Mouse (Mus musculus): ENCODE results near the gene Zfp182. TPM values are rescaled to one million over a fixed set of nuclear protein-coding genes. Genes with fewer than 3 reads are reported as not detected.

Gene Zfp182
- 7.3 and 9.9 TPM in 2 replicates for polyA plus RNA-seq (2014; fragmentation: Nextera tagmentation; extraction: Ambion mirVana)

DNA sequence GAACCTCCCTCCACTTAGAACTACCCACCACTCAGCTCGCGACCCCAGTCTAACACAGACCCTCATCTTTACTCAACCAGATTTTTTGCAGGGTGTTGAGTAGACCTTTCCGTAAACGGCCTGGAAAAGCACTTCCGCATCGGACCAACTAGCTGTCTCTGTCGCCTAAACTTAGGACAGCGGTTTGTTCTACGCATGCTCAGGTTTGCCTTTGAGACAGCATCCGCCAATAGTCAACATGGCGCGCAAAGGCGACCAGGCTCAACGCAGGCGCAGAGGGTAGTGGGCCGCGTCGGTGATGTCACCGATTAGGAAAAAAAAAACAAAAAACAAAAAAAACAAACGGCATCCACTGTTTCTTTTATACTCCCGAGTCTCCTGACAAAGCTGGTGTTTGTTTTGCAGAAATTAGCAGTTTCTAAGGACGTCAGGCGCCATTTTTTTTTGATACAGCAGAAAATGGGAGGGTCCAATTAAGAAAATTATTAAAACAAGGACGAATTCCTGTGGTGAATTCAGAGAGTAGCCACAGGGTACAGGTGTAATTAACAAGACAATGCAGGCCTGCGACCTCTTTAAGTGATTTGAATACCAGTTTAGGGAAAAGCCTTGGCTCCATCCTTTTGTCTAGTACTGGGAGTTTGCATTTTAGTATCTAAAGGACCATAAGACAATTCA, at the start of gene Zfp182:
TSS of gene Zfp182 (minus strand) at position 451 of the 678 bp plus-strand sequence.
- H3K4me3 ChIP-seq (replicated peaks; ENCODE audit: low read depth, low read length) = peak within 1 kb of the TSS; percentile 44
- no peaks in the 10 kb centered on the region for H3K36me3 ChIP-seq (ENCODE audit: control insufficient read depth, insufficient read depth, low read length)
- no peaks in the 10 kb centered on the region for H3K4me1 ChIP-seq (ENCODE audit: control insufficient read depth, insufficient read depth, low read length)
- DNase-seq (peak; percentile 91), ATAC-seq (ENCODE audit: low FRiP score, low TSS enrichment) (peak; percentile 94)
- WGBS = 26% methylated on average over 25 of the region's 25 CpGs
- H3K4me2 ChIP-seq (ENCODE audit: low read length) = peak within 1 kb of the TSS; percentile 57
- no peaks in the 10 kb centered on the region for H3K27me3 ChIP-seq (ENCODE audit: control insufficient read depth, insufficient read depth, low read length)
- no peaks in the 10 kb centered on the region for H3K9me3 ChIP-seq (ENCODE audit: control insufficient read depth, low read length)
- H3K27ac ChIP-seq (replicated peaks; ENCODE audit: low read depth, low read length) = peak within 1 kb of the TSS; percentile 65
- H3K9ac ChIP-seq (replicated peaks; ENCODE audit: low read length) = peak within 1 kb of the TSS; percentile 51

DNA sequence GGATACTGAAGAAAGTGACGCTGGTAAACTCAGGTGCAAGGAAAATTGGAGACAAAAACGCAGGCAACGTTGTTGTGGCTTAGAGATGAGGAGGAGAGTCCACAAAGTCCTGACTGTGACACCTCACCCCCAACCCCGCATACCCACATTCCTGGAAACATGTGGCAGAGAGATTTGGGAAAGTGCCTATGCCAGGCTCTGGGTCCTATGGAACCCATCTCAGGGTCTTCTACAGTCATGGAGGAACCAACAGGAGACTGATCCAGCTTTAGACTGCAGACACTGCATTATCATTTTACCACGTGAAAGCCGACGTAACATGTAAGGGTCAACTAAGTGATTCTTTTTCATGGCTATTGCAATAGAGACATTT, 27.7 kb upstream of the Zfp182 start:
- DNase-seq = no peak
- Histone ChIP-seq H3K4me1 (ENCODE audit: control insufficient read depth, insufficient read depth, low read length) (no peaks in the 10 kb centered on the region), H3K27me3 (ENCODE audit: control insufficient read depth, insufficient read depth, low read length) (no peaks in the 10 kb centered on the region), H3K9me3 (ENCODE audit: control insufficient read depth, low read length) (no peaks in the 10 kb centered on the region; the same call in 1 of the 2 replicates), H3K9ac (replicated peaks; ENCODE audit: low read length) (peak overlapping the region; percentile 46), H3K36me3 (ENCODE audit: control insufficient read depth, insufficient read depth, low read length) (no peaks in the 10 kb centered on the region), H3K4me3 (replicated peaks; ENCODE audit: low read depth, low read length) (peak overlapping the region; percentile 38), H3K27ac (replicated peaks; ENCODE audit: low read depth, low read length) (peak overlapping the region; percentile 88), H3K4me2 (ENCODE audit: low read length) (peak overlapping the region; percentile 48)
- 48% methylated on average over 7 of the region's 7 CpGs for WGBS
- 0 out of 2 replicates have a peak, but pooled peaks have one; percentile 21 for ATAC-seq (ENCODE audit: low FRiP score, low TSS enrichment)

DNA sequence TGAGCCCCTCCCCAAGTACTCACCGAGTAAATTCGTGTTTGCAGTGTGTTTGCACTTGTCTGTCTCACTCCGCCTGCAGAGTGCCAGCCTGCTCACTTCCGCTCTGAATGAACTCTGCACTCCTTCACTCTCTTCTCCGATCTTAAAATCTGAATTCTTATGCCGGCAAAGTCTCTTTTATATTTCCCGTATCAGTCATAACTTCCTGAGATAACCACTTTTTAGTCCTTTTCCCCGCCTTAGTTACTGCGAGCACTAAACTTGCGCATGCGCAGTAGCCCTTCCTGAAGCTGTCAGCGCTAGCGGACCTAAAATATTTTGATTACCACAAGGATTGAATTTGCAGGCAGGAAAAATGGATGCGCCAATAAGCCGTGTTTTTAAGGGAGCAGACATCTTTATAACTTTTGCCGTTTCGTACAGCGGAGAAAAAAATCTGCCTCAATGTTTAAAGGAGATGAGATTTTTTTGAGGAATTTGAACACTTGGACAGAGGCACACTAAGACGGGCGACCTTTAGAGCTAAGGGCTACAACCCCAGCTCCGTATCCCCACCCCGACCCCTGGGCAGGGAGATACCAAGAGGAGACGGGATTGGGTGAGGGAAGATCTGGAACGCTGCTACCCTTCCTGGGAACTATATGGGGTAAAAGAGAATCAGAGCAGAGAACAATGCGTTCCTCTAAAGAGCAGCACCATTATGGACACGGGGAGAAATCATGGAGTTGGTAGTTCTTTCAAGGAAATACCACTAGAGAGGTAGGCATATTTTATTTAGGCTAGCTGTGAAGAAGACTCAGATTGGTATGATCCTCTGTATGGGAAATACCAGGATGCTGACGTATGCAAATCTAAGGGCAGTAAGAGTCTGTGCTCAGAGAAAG, 27.1 kb upstream of the Zfp182 start, which contains the start of gene Zfp300:
TSS of gene Zfp300 (minus strand) at position 545 of the 884 bp plus-strand sequence.
- H3K27ac ChIP-seq (replicated peaks; ENCODE audit: low read depth, low read length) = peak within 1 kb of the TSS; percentile 88
- peak; percentile 88 for DNase-seq
- H3K4me1 ChIP-seq (ENCODE audit: control insufficient read depth, insufficient read depth, low read length) = no peaks in the 10 kb centered on the region
- H3K27me3 ChIP-seq (ENCODE audit: control insufficient read depth, insufficient read depth, low read length) = no peaks in the 10 kb centered on the region
- WGBS = 23% methylated on average over 27 of the region's 27 CpGs
- no peaks in the 10 kb centered on the region; the same call in 1 of the 2 replicates for H3K9me3 ChIP-seq (ENCODE audit: control insufficient read depth, low read length)
- peak within 1 kb of the TSS; percentile 46 for H3K9ac ChIP-seq (replicated peaks; ENCODE audit: low read length)
- peak within 1 kb of the TSS; percentile 48 for H3K4me2 ChIP-seq (ENCODE audit: low read length)
- no peaks in the 10 kb centered on the region for H3K36me3 ChIP-seq (ENCODE audit: control insufficient read depth, insufficient read depth, low read length)
- peak within 1 kb of the TSS; percentile 38 for H3K4me3 ChIP-seq (replicated peaks; ENCODE audit: low read depth, low read length)
- peak; percentile 94 for ATAC-seq (ENCODE audit: low FRiP score, low TSS enrichment)

- 36% methylated on average over 6 of the region's 6 CpGs for WGBS
- peak overlapping the region; percentile 38 for H3K4me3 ChIP-seq (replicated peaks; ENCODE audit: low read depth, low read length)
- H3K27ac ChIP-seq (replicated peaks; ENCODE audit: low read depth, low read length) = peak overlapping the region; percentile 88; the same call in 1 of the 2 replicates
- no peaks in the 10 kb centered on the region for H3K36me3 ChIP-seq (ENCODE audit: control insufficient read depth, insufficient read depth, low read length)
- H3K9ac ChIP-seq (replicated peaks; ENCODE audit: low read length) = peak overlapping the region; percentile 46
- no peaks in the 10 kb centered on the region for H3K27me3 ChIP-seq (ENCODE audit: control insufficient read depth, insufficient read depth, low read length)
- no peak for DNase-seq
- H3K4me1 ChIP-seq (ENCODE audit: control insufficient read depth, insufficient read depth, low read length) = no peaks in the 10 kb centered on the region
- H3K4me2 ChIP-seq (ENCODE audit: low read length) = peak overlapping the region; percentile 48
- H3K9me3 ChIP-seq (ENCODE audit: control insufficient read depth, low read length) = peaks cover 5% of the 10 kb centered on the region; the same call in 1 of the 2 replicates
- peak; percentile 25; the same call in 1 of the 2 replicates for ATAC-seq (ENCODE audit: low FRiP score, low TSS enrichment)
These were observed 26.5 kb upstream of the Zfp182 start for GRCm38 (mm10) chrX:21088645-21088982.

DNA sequence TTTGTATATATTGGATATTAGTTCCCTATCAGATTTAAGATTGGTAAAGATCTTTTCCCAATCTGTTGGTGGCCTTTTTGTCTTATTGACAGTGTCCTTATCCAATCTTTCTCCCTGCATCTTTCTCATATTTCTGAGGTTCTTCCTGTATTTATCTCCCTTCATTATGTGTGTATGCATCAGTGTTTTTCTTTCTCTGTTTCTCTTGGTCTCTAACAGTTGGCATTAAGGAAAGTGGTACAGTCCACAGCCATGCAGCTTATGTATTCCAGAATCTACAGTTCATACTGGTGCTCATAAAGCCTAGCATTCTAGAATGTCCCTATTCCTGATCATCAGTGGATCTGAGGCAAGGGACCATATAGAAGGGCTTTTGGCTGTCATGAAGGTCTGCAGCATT, 6.0 kb upstream of the Zfp182 start, which contains the start of gene Spaca5:
TSS of gene Spaca5 (plus strand) at position 301 of the 400 bp plus-strand sequence.
- Histone ChIP-seq H3K9me3 (ENCODE audit: control insufficient read depth, low read length) (no peaks in the 10 kb centered on the region), H3K36me3 (ENCODE audit: control insufficient read depth, insufficient read depth, low read length) (no peaks in the 10 kb centered on the region), H3K4me3 (replicated peaks; ENCODE audit: low read depth, low read length) (no peak within 1 kb of the TSS), H3K27ac (replicated peaks; ENCODE audit: low read depth, low read length) (no peak within 1 kb of the TSS), H3K4me2 (ENCODE audit: low read length) (no peak within 1 kb of the TSS), H3K4me1 (ENCODE audit: control insufficient read depth, insufficient read depth, low read length) (no peaks in the 10 kb centered on the region), H3K9ac (replicated peaks; ENCODE audit: low read length) (no peak within 1 kb of the TSS), H3K27me3 (ENCODE audit: control insufficient read depth, insufficient read depth, low read length) (no peaks in the 10 kb centered on the region)
- no peak for DNase-seq
- ATAC-seq (ENCODE audit: low FRiP score, low TSS enrichment) = no peak

DNA sequence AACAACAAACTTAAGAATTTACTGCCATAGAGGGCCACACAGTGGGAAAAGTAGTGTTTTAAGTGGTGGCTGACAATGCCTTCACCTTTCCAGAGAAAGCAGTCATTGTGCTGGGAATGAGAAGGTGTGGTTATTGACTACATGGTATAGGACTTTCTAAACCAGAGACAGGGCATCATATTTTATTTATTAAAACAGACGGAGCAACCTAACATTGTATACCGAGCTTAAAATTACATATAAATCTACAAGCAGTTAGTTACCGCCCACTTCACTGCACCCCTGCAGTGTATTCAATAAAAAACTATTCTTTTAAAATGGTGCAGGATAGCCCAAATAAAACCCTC, 401 bp upstream of the Zfp182 start:
- ATAC-seq (ENCODE audit: low FRiP score, low TSS enrichment) (0 out of 2 replicates have a peak, but pooled peaks have one; percentile 21), DNase-seq (no peak)
- no peaks in the 10 kb centered on the region for H3K27me3 ChIP-seq (ENCODE audit: control insufficient read depth, insufficient read depth, low read length)
- H3K9ac ChIP-seq (replicated peaks; ENCODE audit: low read length) = peak overlapping the region; percentile 45; the same call in 1 of the 2 replicates
- H3K9me3 ChIP-seq (ENCODE audit: control insufficient read depth, low read length) = no peaks in the 10 kb centered on the region
- peak overlapping the region; percentile 44 for H3K4me3 ChIP-seq (replicated peaks; ENCODE audit: low read depth, low read length)
- H3K4me1 ChIP-seq (ENCODE audit: control insufficient read depth, insufficient read depth, low read length) = no peaks in the 10 kb centered on the region
- H3K27ac ChIP-seq (replicated peaks; ENCODE audit: low read depth, low read length) = peak overlapping the region; percentile 65
- H3K36me3 ChIP-seq (ENCODE audit: control insufficient read depth, insufficient read depth, low read length) = no peaks in the 10 kb centered on the region
- WGBS = 76% methylated on average over 3 of the region's 3 CpGs
- peak overlapping the region; percentile 57 for H3K4me2 ChIP-seq (ENCODE audit: low read length)

DNA sequence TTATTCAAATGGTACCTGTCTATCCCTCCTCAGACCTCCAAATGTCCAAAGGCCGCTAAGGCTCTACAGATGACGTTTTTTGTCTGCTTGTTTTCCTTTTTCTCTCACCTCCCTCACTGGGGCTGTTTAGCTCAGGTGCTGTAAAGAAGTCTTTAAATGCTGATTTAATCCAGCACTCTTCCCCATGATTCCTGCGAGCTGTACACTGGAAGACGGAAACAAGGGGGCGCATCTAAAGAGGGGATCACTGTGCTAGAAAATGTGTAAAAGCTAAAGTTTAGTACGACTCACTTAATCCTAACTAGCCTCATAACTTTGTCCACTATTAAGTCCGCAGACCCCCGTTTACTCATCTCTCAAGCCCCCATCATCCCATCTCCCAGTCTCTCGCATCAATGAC, 656 bp downstream of the Zfp182 start:
- Histone ChIP-seq H3K9me3 (ENCODE audit: control insufficient read depth, low read length) (no peaks in the 10 kb centered on the region), H3K4me3 (replicated peaks; ENCODE audit: low read depth, low read length) (peak overlapping the region; percentile 44), H3K27ac (replicated peaks; ENCODE audit: low read depth, low read length) (no peak overlapping the region), H3K36me3 (ENCODE audit: control insufficient read depth, insufficient read depth, low read length) (no peaks in the 10 kb centered on the region), H3K27me3 (ENCODE audit: control insufficient read depth, insufficient read depth, low read length) (no peaks in the 10 kb centered on the region), H3K4me1 (ENCODE audit: control insufficient read depth, insufficient read depth, low read length) (no peaks in the 10 kb centered on the region), H3K9ac (replicated peaks; ENCODE audit: low read length) (peak overlapping the region; percentile 51; the same call in 1 of the 2 replicates), H3K4me2 (ENCODE audit: low read length) (peak overlapping the region; percentile 57)
- DNase-seq = no peak
- WGBS = 22% methylated on average over 9 of the region's 9 CpGs
- peak; percentile 51 for ATAC-seq (ENCODE audit: low FRiP score, low TSS enrichment)

GRCm38 (mm10) chrX:20980901-20981300, 81.2 kb downstream of the Zfp182 start:
- Histone ChIP-seq H3K9ac (replicated peaks; ENCODE audit: low read length) (no peak overlapping the region), H3K4me3 (replicated peaks; ENCODE audit: low read depth, low read length) (no peak overlapping the region), H3K27me3 (ENCODE audit: control insufficient read depth, insufficient read depth, low read length) (no peaks in the 10 kb centered on the region), H3K36me3 (ENCODE audit: control insufficient read depth, insufficient read depth, low read length) (0 out of 2 replicates have a peak, but pooled peaks cover 2% of the 10 kb centered on the region), H3K4me1 (ENCODE audit: control insufficient read depth, insufficient read depth, low read length) (no peaks in the 10 kb centered on the region), H3K27ac (replicated peaks; ENCODE audit: low read depth, low read length) (no peak overlapping the region), H3K4me2 (ENCODE audit: low read length) (no peak overlapping the region), H3K9me3 (ENCODE audit: control insufficient read depth, low read length) (no peaks in the 10 kb centered on the region)
- DNase-seq (no peak), ATAC-seq (ENCODE audit: low FRiP score, low TSS enrichment) (no peak)
- WGBS = 74% methylated on average over 1 of the region's 1 CpGs

All from midbrain, embryonic 14.5 days (tissue).